Mouse (Mus musculus) gastrocnemius, postnatal 10 days (tissue): ENCODE measurements around the gene Armc2. TPM values are rescaled to one million over a fixed set of nuclear protein-coding genes. Genes with fewer than 3 reads are reported as not detected.

Source experiments
- DNase-seq: peaks from one replicate; pipeline ENCODE4 v3.0.0; 2021; ENCODE audit warnings: mixed read lengths
- total RNA-seq, 2 experiments: library from RNA; stranded (reverse); gene quantifications; 2 replicates each; pipeline ENCODE4 v1.2.3; 2021

Armc2 gene
- total RNA-seq, 2 experiments from 2014 or later = 0.38 to 0.52 TPM

GRCm38 (mm10) chr10:41866069-41866837 is 152.0 kb downstream of the Armc2 start:
- no peak for DNase-seq

Other genes starting within 250 kb of the Armc2 start
- gene Cep57l1, start 208.6 kb downstream of the Armc2 start, total RNA-seq = 1 to 10 TPM; 3.9 to 4.1 TPM
- gene Sesn1, start 208.5 kb downstream of the Armc2 start, total RNA-seq = 10 to 100 TPM; 38.4 to 45.3 TPM